Mouse (Mus musculus) thymus, adult 2 months (tissue): ENCODE results near the gene Slc8a3.

Experiments
- CTCF ChIP-seq: fragments of 200-500 bp; IDR thresholded peaks from 2 replicates; pipeline ENCODE4 v1.5.1; 2012; ENCODE audit warnings: mild to moderate bottlenecking, control low read depth, low read length, moderate library complexity, borderline replicate concordance; ENCODE audit not compliant: control insufficient read depth, poor library complexity, insufficient read depth; ENCODE audit errors: extremely low read depth
- POLR2A ChIP-seq: fragments of 200-500 bp; IDR thresholded peaks from 2 replicates; pipeline ENCODE4 v1.6.1; 2012; ENCODE audit warnings: mild to moderate bottlenecking, low read length, control low read depth, moderate library complexity; ENCODE audit not compliant: control insufficient read depth, poor library complexity, insufficient read depth; ENCODE audit errors: extremely low read depth

GRCm38 (mm10) chr12:81203226-81203625 lies 129.8 kb downstream of the Slc8a3 start:
- TF ChIP-seq CTCF (no peak), POLR2A (no peak)
